Mouse (Mus musculus): Measurements from ENCODE around the gene Plekha3.

Gene Plekha3

DNA sequence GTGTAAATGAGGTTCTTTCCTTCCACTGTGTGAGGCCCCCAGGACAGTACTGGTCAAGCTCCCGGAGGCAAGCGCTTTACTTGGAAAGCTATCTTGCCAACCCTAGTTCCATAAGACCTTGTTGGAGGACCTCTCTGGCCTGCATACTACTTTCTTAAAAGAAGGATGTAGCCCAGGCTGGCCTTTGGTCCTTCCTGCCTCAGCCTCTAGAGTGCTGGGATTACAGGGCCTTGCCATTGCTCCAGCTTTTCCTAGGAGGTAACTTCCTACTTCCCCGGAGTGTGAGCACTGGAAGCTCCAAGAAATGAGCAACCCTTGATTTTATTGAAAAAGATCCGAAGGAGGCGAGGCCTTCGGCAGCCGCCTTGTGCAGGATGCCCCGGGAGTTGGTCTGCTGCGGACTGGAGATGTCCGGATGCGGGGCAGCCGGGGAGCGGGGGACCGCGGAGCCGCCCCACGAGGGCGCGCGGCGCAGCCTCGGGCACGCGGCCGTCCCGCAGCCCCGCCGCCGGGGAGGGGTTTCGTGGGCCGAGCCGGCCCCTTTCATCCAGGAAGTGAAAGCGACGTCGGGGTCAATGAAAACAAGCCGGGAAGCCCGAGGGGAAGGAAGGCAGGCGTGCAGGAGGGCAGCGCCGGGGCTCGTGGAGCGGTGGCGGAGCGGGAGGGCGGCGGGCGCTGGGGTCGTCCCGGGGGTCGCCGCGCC lies at the start of gene Plekha3:
TSS of gene Plekha3 (plus strand) at position 557 of the 703 bp plus-strand sequence.
- peak; percentile 85 to 89 for DNase-seq

GRCm38 (mm10) chr2:76630293-76630692 lies 44.8 kb upstream of the Plekha3 start:
- no peak for DNase-seq

DNA sequence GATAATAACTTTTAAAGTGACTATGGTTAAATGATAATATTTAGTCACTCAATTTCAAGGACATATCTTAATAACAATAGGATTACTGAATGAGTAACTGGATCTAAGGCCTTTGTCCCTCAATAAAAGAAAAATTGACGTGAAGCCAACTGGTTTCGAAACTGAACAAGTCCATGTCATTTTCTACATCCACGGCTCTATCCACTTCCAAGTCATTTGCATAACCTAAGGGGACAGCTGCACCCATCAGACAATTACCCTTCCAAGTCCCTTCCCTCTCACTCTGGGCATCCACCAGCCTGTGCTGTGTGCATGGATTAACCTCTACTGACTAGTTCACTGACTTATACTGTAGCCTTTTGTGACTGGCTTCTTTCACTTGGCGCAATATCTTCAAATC lies 43.5 kb upstream of the Plekha3 start:
- no peak for DNase-seq

DNA sequence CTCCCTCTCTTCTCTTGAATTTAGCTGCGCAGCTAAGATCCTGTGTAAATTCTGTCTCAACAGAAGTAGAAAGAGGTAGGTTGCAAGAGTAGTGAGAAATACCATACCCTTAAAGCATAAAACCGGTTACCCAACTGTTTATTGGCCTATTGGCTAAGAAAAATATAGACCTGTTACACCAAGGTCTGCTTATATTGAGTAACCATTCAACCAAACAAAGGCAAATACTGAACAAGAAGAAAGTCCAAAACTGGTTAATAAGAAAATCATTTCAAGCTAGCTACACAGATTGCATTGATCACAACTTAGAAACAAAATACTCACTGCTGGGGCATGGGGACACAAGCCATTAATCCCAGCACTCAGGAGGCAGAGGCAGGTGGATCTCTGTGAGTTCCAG lies 35.4 kb upstream of the Plekha3 start:
- DNase-seq: no peak

DNA sequence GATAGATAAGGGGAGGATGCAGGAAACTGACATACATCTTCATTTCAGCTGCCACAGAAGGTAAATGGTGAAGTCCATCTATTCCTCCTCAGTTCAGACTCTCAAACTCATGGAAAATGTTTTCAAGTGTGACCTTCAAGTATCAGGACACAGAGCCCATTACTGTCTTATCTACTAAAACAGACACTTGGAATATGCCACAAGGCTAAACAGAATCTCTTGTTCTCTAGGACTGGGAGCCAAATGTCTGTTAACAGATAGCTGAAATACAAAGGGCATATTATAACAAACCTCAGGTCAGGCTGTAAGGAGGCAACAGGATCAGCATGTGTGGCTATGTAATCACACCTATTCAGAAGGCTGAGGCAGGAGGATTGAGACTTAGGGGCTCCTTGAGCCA lies 31.3 kb upstream of the Plekha3 start:
- no peak for DNase-seq

- DNase-seq: no peak
Observed at GRCm38 (mm10) chr2:76647441-76647869, 27.6 kb upstream of the Plekha3 start.

DNA sequence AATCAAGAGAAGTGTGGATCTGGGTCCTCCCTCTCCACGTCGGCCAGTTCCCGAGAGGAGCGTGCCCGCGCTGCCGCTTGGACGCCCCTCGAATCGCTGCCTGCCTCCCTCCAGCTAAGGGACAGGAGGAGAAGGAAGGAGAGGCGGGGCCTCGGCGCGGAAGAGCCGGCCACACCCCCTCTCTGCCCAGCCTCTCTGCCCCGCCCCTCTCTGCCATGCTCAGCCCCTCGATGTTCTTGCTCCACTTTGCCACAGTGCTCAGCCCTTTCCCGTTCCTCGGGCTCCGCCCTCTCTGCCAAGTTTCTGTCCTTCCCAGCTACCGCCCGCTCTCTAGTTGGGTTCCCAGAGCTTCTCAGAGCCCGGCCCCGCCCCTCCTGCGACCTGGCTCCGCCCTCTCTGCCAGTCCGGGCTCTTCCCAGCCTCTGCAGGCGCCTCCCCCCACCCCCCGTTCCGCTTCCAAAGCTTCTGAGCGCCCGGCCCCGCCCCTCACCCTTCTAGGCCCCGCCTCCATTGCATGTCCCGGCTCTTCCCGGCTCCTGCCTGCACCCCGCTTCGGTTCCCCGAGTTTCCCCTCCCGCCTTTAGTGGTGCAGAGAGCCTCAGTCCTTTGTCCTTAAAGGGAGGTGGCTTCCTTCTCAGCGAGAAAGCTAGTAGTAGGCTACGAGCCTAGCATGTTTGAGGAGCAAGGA lies 27.1 kb upstream of the Plekha3 start, which contains the start of the genes Prkra and Pjvk:
TSS of gene Prkra (minus strand) at position 133 of the 688 bp plus-strand sequence.
TSS of gene Pjvk (plus strand) at position 594 of the 688 bp plus-strand sequence.
- DNase-seq: peak; percentile 99 to 100

DNA sequence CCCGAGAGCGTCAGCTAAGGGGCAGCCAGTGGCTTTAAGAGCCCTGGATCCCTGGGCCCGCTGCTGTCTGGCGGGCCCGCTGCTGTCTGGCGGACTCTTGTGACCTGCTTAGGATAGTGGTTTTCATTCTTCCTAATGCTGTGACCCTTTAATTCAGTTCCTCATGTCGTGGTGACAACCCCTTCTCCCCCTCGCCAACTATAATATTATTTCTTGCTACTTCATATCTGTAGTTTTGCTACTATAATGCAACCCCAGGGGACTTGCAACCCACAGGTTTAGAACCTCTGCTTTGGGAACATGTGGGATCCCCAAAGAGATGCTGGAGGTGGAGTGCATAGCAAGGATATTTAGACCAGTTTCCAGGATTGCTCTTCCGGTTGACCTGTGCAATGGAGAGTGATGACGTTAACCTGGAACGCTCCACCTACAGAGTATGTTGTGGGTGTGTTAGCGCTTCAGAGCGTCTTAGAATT lies 26.4 kb upstream of the Plekha3 start:
- peak; percentile 21 to 51 for DNase-seq

GRCm38 (mm10) chr2:76653070-76653469 lies 22.0 kb upstream of the Plekha3 start:
- no peak for DNase-seq

DNA sequence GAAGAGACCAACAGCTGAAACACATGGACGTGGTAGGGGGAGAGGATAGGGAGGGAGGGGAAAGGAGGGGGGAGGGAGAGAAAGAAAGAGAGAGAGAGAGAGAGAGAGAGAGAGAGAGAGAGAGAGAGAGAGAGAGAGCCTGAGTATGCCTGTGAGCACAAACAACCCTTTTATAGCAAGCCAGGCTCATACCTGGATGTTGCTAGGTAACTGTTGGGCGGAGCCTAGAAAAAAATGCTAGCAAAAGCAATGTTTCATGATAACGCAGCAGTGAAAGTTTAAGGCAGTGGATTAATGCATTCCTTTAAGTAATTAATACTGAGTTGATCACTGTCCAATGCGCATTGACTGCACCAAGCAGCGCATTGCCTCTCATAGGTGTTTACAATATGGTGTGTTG lies 20.4 kb upstream of the Plekha3 start:
- peak in 1 of 2 experiments; percentile 34 for DNase-seq

GRCm38 (mm10) chr2:76655444-76655843 lies 19.6 kb upstream of the Plekha3 start:
- DNase-seq: no peak

DNA sequence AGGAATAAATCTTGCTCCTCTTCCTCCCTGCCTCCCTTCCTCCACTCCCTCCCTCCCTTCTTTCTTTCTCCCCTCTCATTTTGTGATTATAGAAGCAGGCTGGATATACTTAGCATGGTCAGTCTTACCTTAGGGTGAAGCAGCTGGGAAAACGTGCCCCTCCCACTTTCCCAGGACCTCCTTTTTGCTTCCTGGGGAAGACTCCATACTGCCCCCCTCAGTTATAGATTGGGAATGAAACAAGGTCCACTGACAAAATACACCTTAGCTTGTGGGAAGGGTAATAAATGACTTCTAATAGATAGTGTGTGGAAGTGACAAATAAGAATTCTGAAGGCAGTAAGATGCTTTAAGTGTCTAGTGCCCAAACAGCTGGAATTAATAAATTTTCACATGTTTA lies 19.1 kb upstream of the Plekha3 start:
- peak in 1 of 2 experiments; percentile 28 for DNase-seq

- no peak for DNase-seq
Observed at GRCm38 (mm10) chr2:76658551-76658950, 16.5 kb upstream of the Plekha3 start.

DNA sequence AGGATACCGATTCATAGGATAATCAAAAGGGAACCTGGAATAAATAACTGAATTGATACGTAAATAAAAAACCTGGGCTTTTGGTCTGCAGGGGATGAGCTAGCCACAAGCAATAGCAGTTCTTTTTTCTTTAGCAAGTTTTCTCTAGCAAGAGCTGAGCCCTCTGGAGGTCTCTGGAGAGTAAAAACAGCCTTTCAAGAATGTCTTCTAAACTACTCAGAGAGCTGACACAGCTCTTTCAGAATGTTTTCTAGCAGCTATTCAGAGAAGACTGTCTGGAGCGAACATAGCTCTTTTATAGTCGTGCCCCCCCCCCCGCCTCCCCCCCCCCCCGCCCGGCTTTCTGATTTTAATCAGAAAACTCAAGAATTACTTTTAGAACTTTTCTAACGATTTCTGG lies 15.7 kb upstream of the Plekha3 start:
- no peak for DNase-seq

- no peak for DNase-seq
Observed at GRCm38 (mm10) chr2:76665531-76665930, 9.6 kb upstream of the Plekha3 start.

- DNase-seq: no peak
Observed at GRCm38 (mm10) chr2:76667200-76667599, 7.9 kb upstream of the Plekha3 start.

- DNase-seq: no peak
Observed at GRCm38 (mm10) chr2:76671641-76672040, 3.4 kb upstream of the Plekha3 start.

GRCm38 (mm10) chr2:76672134-76672745 lies 2.8 kb upstream of the Plekha3 start:
- DNase-seq: no peak

- DNase-seq: peak; percentile 88 to 92
Observed at GRCm38 (mm10) chr2:76672966-76673392, 2.1 kb upstream of the Plekha3 start, which contains the start of gene Fkbp7. Gene Fkbp7 (minus strand): TSS chr2:76673116.

DNA sequence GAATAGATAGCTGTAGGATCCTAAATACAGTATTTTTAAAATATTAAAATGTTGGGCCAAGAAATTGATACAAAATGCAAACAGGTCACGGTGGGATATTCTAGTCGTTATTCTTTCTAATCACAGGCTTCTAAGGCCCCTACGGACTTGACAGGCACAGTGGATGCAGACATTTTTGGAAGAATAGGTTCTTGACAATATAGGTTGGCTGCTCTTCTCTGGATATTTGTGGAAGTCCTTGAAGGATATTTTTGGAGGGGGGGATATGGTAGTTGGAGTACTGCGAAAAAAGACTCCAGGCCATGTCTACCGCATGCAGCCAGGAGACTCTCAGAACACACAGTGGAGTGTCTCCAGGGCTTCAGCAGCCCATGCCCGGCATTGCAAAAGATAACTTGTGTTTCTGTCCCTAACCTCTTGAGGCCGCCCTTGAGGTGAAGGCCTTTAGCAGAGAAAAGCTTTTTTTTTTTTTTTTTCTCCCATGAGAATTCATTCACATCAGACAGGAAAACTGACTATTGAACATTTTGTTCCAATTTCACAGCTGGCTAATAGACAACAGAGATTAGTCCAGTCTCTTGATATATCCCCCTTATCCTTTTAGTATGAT lies 1.5 kb upstream of the Plekha3 start:
- peak; percentile 64 to 74 for DNase-seq

GRCm38 (mm10) chr2:76675451-76675850 lies 370 bp downstream of the Plekha3 start:
- no peak for DNase-seq

GRCm38 (mm10) chr2:76675949-76676348 lies 868 bp downstream of the Plekha3 start:
- DNase-seq: no peak
